Mouse (Mus musculus): ENCODE results near the gene Gnai2. TPM values are rescaled to one million over a fixed set of nuclear protein-coding genes. Genes with fewer than 3 reads are reported as not detected.

The Gnai2 gene
- polyA plus RNA-seq, 1 experiment = 526 TPM

DNA sequence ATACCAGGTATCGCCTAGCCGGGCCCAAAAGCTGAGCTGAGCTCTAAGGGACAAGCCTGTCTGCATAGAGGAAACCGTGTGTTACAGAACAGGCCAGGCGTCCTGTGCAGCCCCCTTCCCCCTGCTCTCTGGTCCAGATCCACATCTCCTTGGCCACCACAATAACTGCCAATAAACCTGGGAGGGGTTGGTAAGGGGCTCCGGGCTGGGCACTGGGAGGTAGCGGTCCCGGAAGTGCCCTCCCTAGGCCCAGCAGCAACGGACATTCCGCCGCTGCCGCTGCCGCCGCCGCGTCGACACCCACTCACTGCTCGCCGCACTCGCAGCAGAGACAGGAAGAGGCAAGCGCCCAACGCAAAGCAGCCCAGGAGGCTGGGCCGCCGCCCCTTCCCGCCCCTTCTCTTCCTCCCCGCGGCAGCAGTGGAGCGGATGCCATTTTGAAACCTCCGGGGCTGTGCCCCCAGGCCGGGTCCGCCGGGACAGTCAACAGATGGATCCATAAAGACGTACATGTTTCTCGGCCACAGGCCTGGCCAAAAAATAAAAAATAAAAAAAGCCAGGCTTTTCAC is 2.0 kb downstream of the Gnai2 start:
- WGBS = under 1% methylated on average over 33 of the region's 33 CpGs
- DNase-seq (ENCODE audit: low read depth, low spot score) = no peak

GRCm38 (mm10) chr9:107632478-107632877 is 2.7 kb downstream of the Gnai2 start:
- no peak for DNase-seq (ENCODE audit: low read depth, low spot score)
- WGBS = 5% methylated on average over 6 of the region's 6 CpGs

DNA sequence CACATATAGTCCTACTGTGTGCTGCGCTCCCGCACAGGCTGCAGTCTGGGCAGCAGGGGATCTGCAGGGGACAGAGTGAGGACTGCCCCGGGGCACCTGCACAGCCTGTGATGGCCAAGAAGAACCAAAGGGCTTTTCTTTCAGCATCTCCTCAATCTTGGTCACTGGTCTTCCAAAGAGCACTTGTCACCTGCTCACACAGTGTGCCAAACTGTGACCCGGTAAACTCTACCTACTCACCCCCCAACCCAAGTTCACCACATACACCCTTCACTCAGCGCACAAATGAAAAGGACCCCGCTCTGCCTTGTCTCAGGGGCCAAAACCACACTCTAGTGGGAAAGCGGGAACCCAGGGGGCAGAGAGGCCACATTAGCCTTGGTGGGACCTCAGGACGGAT is 3.3 kb downstream of the Gnai2 start:
- no peak for DNase-seq (ENCODE audit: low read depth, low spot score)
- WGBS = 90% methylated on average over 8 of the region's 8 CpGs

DNA sequence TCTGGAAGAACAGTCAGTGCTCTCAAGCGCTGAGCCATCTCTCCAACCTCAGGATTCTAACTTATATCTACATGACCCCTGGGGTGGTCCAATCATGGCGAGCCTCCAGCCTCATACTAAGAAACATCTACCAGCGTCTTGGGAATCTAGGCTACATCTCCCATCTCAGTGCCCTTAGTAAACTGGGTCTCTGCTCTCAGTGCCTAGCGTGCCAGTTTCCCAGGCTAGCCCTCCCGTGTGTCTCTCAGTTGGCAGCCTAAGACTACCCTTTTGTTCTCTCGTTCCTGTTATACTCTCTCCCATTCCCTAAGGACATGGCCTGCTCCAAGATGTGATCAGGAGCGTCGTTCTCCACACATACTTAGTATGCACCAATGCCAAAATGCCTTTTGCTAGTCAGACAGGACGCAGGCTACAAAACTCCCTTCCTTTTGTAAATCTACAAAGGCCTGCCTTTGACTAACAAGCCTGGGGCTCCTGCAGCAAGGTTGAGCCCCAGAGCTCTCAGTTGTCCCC is 3.8 kb downstream of the Gnai2 start:
- DNase-seq (ENCODE audit: low read depth, low spot score) = no peak
- 82% methylated on average over 9 of the region's 9 CpGs for WGBS

DNA sequence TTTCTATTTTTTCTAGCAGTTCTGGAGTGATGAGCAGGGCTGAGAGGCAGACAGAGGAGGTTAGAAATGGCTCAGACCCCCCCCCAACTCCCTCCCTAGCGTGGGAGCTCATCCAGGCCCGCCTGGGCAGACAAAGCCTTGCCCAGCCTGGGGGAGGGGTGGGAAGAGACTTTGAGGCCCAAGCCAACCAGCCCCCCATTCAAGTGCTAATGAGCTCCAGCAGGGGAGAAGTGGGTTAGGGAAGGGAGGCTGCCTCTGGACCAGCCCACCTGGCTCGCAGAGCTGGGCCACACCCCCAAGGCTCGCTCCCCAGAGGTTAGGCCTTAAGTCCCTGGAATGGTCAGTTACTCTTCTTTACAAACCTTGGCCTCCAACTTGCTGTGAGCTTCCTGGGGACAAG is 4.6 kb downstream of the Gnai2 start:
- WGBS = 41% methylated on average over 4 of the region's 4 CpGs
- DNase-seq (ENCODE audit: low read depth, low spot score) = no peak

DNA sequence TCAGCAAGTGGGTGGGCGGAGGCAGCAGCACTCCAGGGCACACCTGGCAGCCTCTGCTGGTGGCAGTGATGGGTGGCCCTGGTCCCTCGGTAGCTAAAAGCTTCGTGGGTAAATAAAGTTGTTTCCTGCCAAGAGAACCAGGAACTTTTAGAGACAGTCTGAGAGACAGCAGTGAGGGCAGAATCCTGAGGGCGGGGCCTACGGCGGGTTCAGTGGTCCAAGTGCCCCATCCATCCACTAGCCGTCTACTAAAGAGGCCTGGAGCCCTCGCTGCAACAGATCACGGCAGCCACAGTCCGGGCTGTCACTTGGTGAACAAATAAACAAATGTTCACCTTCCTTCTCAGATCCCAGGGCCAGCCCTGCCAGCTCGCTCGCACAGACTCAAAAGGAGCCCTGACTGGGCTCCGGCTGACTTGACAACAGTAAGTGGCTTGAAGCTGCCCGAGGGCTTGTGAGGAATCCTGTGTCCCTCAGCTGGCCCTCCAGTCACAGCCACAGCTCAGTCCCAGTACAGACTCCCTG is 5.2 kb downstream of the Gnai2 start:
- no peak for DNase-seq (ENCODE audit: low read depth, low spot score)
- WGBS = 18% methylated on average over 14 of the region's 14 CpGs

- 15% methylated on average over 4 of the region's 4 CpGs for WGBS
- no peak for DNase-seq (ENCODE audit: low read depth, low spot score)
Measured at GRCm38 (mm10) chr9:107629411-107629730, 5.8 kb downstream of the Gnai2 start.

- DNase-seq (ENCODE audit: low read depth, low spot score) = no peak
- WGBS = 57% methylated on average over 14 of the region's 15 CpGs
Measured at GRCm38 (mm10) chr9:107628721-107629410, 6.3 kb downstream of the Gnai2 start.

- no peak for DNase-seq (ENCODE audit: low read depth, low spot score)
- 70% methylated on average over 20 of the region's 20 CpGs for WGBS
Measured at GRCm38 (mm10) chr9:107627387-107628255, 7.5 kb downstream of the Gnai2 start.

- WGBS = 26% methylated on average over 2 of the region's 2 CpGs
- no peak for DNase-seq (ENCODE audit: low read depth, low spot score)
Measured at GRCm38 (mm10) chr9:107626844-107627277, 8.3 kb downstream of the Gnai2 start.

DNA sequence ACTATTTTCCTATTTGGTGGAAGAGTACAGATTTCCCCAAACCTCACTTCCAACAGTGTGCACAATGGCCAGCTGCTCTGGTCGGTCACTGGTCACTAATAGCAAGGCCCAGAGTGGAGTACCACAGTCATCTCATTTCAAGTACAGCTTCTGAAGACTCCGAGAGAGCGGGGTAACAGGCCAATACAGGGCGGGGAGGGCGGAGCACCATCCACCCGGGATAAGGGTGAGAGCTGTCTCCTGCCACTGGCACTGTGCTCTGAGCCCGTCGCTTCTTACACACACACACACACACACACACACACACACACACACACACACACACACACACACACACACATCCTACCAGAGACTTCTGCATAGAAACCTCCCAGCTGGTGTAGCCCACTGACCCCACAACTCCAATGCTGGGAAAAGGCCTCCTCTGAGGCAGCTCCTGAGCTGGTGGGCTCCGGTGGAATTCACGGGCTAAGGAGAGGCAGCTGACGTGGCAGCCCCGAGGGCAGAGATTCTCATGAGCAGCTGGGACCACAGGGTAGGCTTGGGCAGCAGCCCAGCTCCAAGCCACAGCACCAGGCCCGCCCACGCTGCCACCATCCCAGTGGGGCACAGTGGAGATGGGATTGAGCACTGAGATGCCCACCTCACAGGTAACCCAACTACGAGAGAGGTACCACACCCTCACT is 8.9 kb downstream of the Gnai2 start:
- WGBS = 42% methylated on average over 14 of the region's 15 CpGs

DNA sequence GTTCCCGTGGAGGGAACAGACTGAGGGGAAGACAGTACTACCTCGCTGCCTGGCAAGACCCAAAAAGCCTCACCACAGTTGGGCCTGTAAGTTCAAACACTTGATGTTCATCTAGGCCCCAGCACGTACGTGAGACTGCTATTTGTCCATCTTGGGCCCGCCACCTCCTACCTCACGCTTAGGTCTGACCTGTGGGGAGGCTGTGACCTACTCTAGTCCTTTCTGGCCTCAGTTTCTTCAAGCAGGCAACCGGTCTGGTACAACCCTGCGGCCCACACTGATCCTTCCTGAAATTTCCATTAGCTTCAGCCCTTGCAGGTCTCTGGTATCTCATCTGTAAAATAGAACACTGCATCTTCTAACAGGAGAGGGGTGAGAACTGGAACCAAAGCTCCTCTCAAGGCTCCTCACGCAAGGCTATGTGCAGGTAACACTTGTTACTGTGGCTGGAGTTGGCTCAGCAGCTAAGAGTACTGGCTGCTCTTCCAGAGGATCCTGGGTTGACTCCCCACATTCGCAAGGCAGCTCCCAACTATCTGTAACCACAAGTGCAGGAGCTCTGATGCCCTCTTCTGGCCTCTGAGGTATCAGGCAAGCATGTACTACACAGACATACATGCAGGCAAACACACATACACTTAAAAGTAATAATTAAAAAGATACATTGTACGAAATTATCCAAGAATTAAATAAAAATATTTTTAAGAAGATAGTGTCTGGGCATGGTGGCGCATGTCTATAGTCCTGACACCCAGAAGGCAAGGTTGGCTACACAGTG is 9.6 kb downstream of the Gnai2 start:
- DNase-seq (ENCODE audit: low read depth, low spot score) = no peak
- WGBS = 87% methylated on average over 12 of the region's 12 CpGs

More for the DNA sequence above, 8.9 kb downstream of the Gnai2 start:
- no peak for DNase-seq (ENCODE audit: low read depth, low spot score)

- no peak for DNase-seq (ENCODE audit: low read depth, low spot score)
- WGBS = 64% methylated on average over 3 of the region's 3 CpGs
Measured at GRCm38 (mm10) chr9:107624951-107625350, 10.2 kb downstream of the Gnai2 start.

DNA sequence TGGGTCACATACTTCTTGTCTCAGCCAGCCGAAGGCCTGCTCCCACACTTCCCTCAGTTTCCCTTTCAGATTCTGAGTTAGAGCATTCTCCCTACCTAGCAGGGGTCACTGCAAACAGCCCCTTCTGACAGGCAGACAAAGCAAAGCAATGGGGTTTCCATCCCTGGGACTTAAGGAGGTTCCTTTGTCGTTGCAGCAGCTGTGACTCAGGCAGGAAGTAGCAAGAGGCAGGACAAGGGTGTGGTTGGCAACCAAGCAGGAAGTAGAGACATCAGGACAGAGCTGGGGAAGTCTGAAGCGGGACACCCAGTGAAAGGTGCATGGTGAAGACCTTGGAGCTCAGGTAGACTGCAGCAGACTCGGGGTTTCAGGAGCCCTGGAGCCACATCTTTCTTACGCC is 10.6 kb downstream of the Gnai2 start:
- no peak for DNase-seq (ENCODE audit: low read depth, low spot score)
- WGBS = 36% methylated on average over 5 of the region's 5 CpGs

- DNase-seq (ENCODE audit: low read depth, low spot score) = no peak
Measured at GRCm38 (mm10) chr9:107620954-107621353, 14.2 kb downstream of the Gnai2 start.

DNA sequence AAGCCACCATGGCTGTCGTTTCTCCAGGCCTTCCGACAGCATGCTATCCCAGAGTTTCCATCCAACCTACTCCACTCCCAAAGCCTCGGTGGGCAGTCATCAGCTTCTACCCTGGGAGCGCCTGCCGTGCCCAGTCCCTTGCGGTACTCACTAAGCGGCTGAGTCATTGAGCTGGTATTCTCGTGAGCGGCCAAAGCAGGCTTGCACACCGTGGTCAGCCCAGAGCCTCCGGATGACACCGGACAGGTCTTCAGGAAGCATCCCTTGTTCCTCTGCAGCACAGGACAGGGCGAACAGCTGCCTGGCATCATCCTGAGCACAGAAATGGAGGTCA is 15.7 kb downstream of the Gnai2 start:
- DNase-seq (ENCODE audit: low read depth, low spot score) = no peak
- WGBS = 46% methylated on average over 13 of the region's 13 CpGs

- WGBS = 15% methylated on average over 13 of the region's 13 CpGs
Measured at GRCm38 (mm10) chr9:107618778-107619545, 16.2 kb downstream of the Gnai2 start.

DNA sequence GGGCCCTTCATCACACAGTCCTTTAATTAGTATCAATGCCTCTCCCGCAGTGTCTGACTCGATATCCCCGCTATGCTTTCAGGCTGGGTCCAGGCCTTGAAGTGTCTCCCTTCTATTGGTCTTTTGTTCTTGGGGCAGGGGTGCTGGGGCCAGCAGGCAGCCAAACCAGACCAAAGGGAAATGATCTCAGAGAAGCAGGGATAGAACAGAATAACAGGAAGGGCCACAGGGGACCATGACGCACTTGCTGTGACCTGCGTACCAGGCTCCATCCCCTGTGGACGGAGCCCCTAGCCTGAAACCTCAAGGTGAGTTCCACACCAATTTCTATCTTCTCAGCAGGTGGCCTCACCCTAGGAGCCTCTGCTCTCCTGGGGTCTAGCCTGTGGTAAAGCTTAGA is 17.1 kb downstream of the Gnai2 start:
- DNase-seq (ENCODE audit: low read depth, low spot score) = no peak

More at GRCm38 (mm10) chr9:107618778-107619545, 16.2 kb downstream of the Gnai2 start:
- no peak for DNase-seq (ENCODE audit: low read depth, low spot score)

More for the DNA sequence above, 17.1 kb downstream of the Gnai2 start:
- 88% methylated on average over 6 of the region's 6 CpGs for WGBS
